Mouse (Mus musculus) C2C12 (cell line): Measurements from ENCODE around the gene Dnajc28.

Experiments used
- CEBPB ChIP-seq: IDR thresholded peaks from one replicate; pipeline ENCODE4 v1.6.1; 2011; ENCODE audit warnings: low read depth, mild to moderate bottlenecking, control low read depth, moderate library complexity
- CTCF ChIP-seq: IDR thresholded peaks from one replicate; pipeline ENCODE4 v1.5.1; 2011; ENCODE audit not compliant: control insufficient read depth, insufficient read depth, insufficient read length
- MAX ChIP-seq: IDR thresholded peaks from one replicate; pipeline ENCODE4 v1.6.1; 2011; ENCODE audit warnings: mild to moderate bottlenecking, control low read depth
- MYOD1 ChIP-seq: IDR thresholded peaks from one replicate; pipeline ENCODE4 v1.6.1; 2011; ENCODE audit warnings: low read depth; ENCODE audit not compliant: control insufficient read depth, insufficient read length
- MYOG ChIP-seq: IDR thresholded peaks from one replicate; pipeline ENCODE4 v1.6.1; 2011; ENCODE audit not compliant: control insufficient read depth, insufficient read length; ENCODE audit errors: extremely low read depth
- USF1 ChIP-seq: IDR thresholded peaks from one replicate; pipeline ENCODE4 v1.6.1; 2011; ENCODE audit warnings: low read depth, mild to moderate bottlenecking, control low read depth, moderate library complexity

GRCm38 (mm10) chr16:91639636-91640035 is 20.8 kb upstream of the Dnajc28 start:
- TF ChIP-seq CTCF (no peak), MYOD1 (no peak), USF1 (no peak), MYOG (no peak), MAX (no peak), CEBPB (no peak)
